Mouse (Mus musculus): Measurements from ENCODE around the gene C1qtnf3.
A peak's percentile ranks its signal among the peaks of the same experiment; 100 is the strongest.
"Not testable (repeated sequence)": the region's sequence is repeated elsewhere in the genome, so short reads cannot be mapped to it uniquely, and the experiment has no call there.

Gene C1qtnf3

DNA sequence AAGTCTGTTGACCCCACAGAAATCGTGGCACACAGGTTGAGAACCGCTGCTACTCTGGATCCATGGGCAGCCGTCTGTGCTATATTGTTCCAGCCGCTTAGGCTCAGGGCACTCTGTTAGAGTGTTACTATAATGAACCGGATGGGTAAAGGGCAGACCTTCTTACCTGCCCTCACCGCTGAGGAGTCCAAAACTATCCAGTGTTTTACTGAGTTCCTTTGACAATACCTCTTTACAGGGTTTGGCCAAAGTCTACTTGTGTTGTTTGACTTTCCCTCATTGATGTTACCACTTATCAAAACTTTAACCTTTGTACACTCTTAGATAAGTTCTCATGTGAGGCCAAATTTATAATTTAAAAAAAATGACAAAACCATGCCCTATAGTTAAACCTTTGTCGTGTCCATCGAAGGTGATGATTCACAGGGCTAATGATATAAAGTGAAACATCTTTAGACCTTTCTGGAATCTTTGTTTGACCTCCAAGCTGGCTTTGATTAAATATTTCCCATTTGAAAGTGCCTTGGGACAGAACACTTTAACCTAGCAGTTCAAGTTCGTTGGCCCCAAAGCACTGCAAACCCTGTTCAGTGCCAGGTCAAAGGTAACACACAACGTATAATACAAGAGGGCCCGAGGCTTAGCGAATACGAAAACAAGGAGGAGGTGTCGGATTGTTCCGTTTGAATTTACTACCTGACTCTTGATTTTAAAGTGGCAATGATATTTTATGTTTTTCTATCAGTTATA is 7.3 kb downstream of the C1qtnf3 start:
- DNase-seq = no peak

DNA sequence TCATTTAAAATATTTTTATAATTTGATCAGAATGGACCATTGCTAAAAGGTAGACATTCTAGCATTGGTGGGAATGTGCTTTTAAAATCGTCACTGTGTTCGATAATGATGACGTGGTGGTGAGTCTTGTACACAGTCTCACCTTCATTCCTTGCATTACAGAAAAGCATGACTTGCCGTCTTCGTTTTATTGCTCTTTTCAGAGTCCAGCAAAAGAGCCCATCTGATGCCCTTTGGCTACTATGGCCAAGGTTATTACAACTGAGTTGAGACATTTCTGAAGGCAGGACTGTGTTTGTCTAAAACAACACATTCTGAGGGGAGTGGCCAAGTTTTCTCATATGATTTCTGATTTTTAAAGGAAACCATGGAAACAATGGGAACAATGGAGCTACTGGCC is 8.1 kb downstream of the C1qtnf3 start:
- no peak for DNase-seq

DNA sequence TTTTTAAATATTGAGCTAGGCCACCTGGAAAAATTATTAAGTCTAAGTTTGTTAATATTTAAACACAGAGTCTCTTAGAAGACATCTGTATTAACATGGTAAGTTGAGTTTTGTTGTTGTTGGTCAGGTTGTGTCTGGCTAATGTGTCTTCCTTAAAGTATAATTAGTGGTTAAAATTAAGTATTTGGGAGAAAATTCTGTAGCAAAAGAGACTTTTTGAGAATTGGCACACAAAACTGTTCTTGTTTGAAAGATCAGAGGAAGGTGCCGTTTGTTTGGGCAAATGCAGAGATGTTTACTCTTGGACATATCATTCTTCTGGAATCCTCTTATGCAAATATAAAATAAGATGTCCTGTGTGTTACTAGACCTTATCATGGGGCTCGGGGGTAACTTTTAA is 10.5 kb downstream of the C1qtnf3 start:
- no peak for DNase-seq

DNA sequence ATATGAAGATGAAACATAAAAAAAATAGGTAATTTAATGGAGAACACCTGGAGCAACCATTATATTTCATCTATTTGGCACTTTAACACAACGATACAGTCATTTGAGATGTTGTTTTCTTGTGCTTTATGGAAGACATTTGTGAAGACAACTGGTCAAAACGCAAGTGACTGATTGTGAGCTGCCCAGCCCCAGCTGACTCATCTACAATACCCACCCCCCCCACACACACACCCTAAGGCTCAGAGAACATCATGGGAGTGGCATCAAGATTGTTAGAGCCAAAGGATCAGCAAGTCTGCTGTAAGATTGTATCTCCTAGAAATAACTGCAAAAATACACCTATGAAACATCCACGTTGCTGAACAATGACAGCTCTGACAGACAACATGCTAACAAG is 17.3 kb downstream of the C1qtnf3 start:
- DNase-seq = no peak

DNA sequence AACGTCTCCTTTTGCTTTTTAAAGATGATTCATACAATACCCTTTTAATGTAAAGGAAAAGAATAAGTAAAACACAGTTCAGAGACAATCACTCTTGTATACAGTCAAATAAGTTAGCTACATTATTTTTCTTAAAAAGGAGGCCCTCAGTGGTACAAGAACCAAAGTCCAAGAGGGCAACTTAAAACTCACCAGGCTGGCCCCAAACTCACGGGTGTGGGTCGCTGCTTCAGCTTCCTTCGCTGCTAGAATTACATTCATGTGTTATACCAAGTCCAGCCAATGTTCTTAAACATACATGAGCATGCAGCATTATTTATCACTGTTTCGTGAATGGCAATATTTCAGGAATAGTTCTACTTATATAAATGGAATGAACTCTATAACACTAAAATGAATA is 18.6 kb downstream of the C1qtnf3 start:
- no peak for DNase-seq

DNA sequence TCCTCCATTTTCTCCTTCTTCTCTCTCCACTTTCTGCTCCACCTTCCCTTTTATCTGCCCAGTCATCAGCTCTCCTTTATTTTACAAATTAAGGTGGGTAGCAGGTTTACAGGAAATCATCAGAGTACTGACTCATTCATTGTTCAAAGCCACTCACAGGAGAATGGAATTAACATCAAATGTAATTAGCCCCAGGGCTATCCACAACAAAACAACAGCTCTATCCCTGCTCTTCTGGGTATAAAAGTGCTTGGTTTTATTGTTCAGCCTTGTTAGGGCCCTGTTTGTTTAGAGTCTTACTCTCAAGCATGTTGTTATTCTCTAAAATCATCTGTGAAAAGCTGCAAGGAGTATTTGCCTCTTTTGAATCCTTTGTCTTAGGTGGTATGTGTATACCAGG is 25.0 kb downstream of the C1qtnf3 start:
- no peak for DNase-seq

DNA sequence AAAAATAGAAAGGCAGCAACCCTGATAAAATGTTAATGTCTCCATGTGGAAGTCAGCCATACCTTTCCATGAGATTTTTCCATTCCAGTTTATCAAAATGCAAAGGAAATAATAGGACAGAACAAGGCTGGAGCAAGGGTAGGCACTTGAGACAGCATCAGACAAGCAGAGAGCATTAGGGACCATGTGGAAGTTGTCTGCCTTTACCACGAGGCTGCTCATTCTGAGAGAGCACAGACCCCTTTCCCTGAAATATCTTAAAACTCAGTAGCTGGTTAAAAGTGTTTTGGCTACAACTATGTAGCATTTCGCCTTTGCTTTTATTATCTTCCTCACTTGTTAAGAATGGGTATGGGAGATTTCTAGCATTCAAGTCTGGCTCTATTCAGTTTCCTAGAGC is 28.6 kb downstream of the C1qtnf3 start:
- no peak for DNase-seq

DNA sequence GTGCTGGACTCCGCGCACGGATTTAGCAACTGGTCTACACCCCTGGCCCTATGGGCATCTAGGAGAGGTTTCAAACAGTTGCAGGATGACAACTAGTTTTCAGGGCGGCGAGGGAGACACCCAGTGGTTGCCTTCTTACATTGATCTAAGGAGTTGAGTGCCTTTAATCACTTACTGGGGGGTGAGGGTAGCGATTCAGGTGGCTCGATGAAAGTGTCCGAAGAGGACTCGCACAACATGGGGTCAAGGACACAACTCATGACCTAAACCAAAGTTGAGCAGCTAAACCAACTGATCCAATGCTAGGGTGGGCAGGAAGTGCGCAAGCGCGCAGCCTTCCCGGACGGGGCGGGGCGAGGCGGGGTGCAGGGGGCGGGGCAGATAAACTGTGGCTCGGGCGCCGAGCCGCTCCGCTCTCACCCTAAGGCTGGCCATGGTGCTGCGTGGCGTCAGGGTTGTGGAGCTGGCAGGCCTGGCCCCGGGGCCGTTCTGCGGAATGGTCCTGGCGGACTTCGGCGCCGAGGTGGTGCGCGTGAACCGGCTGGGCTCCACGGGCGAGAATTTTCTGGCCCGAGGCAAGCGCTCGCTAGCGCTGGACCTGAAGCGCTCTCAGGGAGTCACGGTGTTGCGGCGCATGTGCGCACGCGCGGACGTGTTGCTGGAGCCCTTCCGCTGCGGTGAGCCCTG is 29.4 kb downstream of the C1qtnf3 start, which contains the start of gene Amacr:
Gene Amacr, plus strand, starts transcription at position 380 of the 687 bp plus-strand sequence.
- DNase-seq = peak; percentile 86

DNA sequence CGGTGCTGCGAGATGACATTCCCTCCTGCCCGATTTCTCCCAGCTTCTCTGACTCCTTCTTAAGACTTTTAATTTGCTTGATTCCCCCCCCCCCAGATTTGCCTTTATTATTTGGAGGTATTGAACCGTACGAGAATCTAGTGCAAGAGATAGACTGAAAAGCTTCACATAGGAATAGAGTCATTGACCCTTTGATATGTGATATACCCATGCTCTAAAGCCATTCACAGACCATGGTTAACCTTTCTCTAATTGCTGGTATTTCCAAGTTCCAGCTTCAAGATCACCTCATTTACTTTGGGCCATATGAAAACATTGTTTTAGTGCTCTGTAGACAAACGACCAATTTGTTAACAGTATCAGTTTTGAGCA is 29.9 kb downstream of the C1qtnf3 start:
- DNase-seq = no peak

DNA sequence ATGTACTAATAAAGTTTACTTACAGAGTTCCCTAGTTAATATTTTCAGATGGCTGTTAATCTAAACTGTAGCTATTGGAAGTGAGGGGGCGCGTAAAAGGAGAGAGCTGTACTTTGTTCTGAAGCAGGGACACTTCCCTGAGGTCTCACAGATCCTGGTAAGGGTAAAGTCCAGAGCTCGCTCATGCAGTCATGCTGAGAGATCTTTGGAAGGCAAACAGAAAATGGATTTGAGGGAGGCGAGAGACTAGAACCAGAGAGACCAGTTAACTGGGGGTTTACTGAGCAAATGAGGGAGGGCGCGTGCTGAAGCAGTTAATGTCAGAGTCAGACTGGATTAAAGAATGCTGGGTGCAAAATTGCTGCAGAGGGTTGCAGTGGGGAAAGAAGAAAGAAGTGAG is 33.6 kb downstream of the C1qtnf3 start:
- no peak for DNase-seq

DNA sequence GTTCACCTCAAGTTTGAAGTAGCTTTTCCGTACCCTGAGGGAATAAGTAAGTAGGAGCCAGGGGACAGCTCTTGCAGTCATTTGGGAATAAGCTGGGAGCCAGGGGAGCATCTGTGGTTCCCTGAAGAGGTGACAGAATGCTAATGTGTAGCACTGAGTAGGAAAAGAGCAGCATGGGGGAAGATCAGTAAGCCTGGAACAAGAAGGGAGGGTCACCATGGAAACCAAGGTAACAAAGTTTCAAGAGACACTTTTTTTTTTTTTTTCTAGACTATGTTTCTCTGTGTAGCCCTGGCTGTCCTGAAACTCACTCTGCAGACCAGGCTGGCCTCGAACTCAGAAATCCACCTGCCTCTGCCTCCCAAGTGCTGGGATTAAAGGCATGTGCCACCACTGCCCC is 34.3 kb downstream of the C1qtnf3 start:
- DNase-seq = not testable (repeated sequence)

DNA sequence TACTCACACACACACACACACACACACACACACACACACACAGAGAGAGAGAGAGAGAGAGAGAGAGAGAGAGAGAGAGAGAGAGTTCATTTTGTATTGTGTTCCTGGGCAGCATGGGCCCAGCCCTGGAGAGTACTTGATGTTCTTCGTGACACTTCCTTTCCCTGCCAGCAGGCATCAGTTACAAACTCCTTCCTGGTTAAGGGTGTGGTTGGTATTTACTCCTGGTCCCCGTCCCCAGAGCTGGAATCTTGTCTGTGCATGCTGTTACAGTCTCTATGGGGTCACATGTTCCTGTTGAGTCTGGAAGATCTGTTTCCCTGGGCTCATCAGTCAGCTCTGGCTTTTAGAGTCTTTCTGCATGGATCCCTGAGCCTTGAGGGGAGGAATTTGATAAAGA is 38.3 kb downstream of the C1qtnf3 start:
- DNase-seq = no peak

DNA sequence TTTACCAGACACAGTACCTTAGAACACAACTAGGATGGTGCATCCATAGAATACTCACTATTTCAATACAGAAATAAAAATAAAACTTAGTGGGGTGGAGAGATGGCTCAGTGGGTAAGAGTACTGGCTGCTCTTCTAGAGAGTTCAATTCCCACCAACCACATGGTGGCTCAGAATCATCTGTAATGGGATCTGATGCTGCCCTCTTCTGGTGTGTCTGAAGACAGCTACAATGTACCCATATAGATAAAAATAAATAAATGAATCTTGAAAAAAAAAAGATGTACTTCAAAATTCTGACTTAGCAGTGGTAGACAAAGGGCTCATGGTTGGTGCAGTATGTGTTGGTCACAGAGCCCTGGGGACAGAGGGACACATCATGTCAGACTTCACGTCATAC is 39.4 kb downstream of the C1qtnf3 start:
- no peak for DNase-seq

DNA sequence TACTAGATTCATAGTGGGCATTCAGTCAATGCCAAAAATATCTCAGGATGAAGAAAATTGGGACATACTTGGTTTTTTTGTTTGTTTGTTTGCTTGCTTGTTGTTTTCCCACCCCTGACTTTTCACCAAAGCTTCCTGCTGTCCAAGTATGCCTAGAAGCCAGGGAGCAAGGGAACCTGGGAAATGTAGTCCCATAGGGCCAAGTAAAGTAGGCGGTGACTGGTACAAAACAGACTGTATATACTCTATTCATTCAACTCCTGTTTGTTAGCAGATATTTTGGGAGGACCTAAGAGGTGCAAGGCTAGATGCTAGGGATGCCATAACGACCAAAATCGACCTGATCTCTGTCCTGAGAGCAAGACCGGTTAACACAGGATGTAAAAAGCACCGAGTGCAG is 47.7 kb downstream of the C1qtnf3 start:
- no peak for DNase-seq

DNA sequence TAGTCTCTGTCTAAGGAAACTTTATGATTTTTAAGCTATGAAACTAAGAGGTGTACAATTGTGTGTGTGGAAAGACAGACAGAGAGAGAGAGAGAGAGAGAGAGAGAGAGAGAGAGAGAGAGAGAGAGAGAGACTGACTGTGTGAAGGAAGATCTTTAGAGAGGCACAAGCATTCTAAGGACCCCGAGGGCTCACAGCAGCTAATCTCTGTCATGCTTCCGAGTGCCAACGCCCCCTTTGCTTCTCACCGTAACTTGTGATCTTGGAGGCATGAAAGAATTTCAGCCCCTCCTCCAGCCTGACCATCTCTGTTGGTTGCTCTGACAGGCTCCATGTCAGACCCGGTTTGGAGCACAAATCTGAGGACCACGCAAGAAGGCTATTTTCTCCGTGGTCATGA is 48.3 kb downstream of the C1qtnf3 start, which contains the start of gene Slc45a2:
Gene Slc45a2, plus strand, starts transcription at position 301 of the 400 bp plus-strand sequence.
- no peak for DNase-seq

DNA sequence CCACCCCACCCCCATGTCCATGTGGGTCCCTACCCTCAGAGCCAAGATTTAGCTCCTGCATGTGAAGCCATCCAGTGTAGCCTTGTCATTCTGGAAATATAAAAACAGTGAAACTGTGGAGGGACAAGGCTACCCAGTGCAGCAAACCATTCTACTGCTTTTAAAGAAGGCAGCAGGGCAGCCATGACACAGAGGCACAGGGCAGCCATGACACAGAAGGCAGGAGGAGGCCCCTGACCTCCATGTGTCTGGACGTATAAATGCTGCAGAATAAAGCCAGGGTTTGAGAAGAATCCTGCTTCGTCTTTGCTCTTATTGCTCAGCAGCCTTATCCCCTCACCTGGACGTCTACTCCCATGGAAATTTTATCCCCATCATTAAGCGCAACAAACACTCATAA is 51.7 kb downstream of the C1qtnf3 start:
- no peak for DNase-seq

DNA sequence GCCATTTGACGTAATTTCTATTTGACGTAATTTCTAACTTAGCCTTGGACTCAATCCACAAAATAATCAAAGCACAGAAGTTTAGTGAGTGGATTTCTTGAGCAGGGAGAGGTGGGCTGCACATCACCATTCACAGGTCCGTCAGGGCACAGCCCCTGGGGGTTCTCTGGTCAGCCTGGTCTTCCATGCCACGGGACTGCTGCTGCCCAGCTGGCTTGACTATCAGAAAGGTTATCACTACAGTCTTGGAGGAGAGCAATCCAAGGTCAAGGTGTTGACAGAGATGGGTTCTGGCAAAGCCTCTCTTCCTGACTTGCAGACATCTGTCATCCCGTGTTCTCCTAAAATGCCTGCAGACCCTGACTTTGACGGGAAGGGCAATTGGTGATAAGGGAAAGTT is 52.5 kb downstream of the C1qtnf3 start:
- DNase-seq = no peak

DNA sequence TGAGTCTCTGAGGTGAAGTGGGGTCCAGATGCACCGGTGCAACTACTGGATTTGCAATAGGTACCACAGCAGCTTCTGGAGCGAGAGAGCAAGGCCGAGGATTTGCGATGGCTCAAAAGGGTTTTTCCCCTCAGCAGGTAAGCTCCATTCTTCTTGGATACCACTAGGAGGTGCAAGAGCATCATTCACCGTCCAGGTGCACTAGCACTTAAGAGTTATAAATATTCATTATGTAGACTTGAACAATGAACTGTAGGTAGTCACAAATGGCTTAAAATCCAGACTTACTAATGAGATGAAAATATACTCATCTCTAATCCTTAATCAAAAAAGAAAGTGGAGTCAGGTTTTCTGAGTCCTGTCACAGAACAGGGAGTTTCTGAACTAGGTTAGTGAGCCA is 56.6 kb downstream of the C1qtnf3 start:
- no peak for DNase-seq

DNA sequence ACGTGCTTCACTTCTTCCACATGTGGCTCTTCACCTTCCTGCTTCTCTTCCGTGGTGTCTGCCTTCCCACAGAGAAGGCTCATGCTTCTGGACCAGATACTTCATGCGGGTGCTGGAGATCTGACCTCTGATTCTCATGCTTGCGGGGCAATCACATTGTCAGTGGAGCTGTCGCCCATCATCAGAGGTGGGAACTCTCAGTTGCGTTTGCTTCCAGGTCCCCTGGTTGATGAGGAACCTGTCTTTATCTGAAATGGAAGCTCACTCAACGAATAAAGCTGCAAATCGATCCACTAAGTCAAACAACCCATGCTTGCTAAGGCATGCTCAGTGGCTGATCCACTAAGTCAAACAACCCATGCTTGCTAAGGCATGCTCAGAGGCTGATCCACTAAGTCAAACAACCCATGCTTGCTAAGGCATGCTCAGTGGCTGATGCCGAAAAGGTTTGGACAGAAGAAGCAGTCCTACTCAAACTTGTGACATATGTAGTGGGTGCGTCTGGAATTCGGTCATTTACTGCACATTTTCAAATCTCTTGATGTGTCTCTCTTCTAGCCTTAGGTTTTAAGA is 58.9 kb downstream of the C1qtnf3 start:
- DNase-seq = no peak

DNA sequence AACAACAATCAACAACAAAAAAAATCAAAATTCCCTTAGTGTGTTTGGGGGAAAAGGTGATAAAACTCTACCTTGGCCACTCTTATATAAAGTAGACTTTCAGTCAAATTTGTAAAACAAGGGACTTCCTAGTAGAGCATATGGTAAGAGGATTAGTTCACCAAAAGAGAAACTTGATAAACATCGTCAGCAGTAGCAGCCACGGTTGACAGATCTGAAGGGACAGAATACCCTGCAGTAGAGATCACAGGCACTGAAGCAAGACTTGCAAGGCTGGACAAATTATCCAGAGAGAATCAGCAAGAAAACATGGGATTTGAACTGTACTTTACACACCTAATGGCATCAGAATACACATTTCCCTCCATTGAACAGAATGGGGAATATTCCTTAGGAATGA is 62.8 kb downstream of the C1qtnf3 start:
- DNase-seq = no peak

DNA sequence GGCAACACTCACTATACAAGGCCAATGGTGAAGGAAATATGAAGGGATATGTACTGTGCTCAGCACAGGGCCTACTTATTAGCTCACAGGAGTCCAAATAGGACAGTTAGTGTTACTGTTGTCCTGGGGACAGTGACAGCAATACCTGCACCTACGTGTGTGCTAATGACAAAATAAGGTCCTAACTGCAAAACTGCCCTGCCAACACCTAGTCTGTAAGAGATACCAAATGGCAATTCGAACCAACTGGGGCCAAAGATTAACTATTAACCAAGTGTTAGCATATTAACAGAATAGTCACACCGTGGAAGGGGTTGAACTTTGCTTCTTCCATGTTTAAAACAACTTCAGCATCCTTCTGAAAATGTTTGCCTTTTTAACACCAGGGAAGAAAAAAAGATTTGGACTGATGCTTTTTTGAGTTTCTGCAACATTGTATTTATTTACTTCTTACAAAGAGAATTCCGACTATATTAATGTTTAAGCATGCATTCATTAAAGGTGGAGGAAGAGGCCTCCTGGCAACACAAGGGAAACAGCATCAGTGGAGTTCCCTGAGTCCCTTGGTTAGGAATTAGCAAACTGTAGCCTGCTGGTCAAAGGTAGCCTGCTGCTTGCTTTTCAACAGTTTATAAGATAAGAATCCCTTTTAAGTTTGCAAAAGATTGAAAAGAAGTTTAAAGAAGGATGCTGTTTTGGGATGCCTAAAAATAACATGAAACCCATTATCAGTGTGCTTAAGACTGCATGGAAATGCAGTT is 74.8 kb downstream of the C1qtnf3 start:
- no peak for DNase-seq

Measured in right cerebral cortex, postnatal 4 days (tissue).